Mouse (Mus musculus) liver, embryonic 12.5 days (tissue): ENCODE measurements around the gene Phactr4. TPM values are rescaled to one million over a fixed set of nuclear protein-coding genes. Genes with fewer than 3 reads are reported as not detected.

Experiments used
- ATAC-seq: fragments of 200-750 bp; cut with Nextera tagmentation; 2 replicates; pipeline ENCODE4 v1.8.0; 2017; ENCODE audit warnings: moderate number of reproducible peaks, mild to moderate bottlenecking, moderate library complexity
- H3K27ac ChIP-seq: fragments of 300-500 bp; sonication (generic); 2 replicates; pipeline ENCODE4 v1.5.1; 2016; ENCODE audit warnings: mild to moderate bottlenecking
- H3K27me3 ChIP-seq: fragments of 300-500 bp; sonication (generic); replicated peaks from 2 replicates; pipeline ENCODE4 v1.6.1; 2016; ENCODE audit warnings: mild to moderate bottlenecking, moderate library complexity
- H3K36me3 ChIP-seq: fragments of 300-500 bp; sonication (generic); 2 replicates; pipeline ENCODE4 v1.6.1; 2016; ENCODE audit warnings: mild to moderate bottlenecking, moderate library complexity
- H3K4me1 ChIP-seq: fragments of 300-500 bp; sonication (generic); 2 replicates; pipeline ENCODE4 v1.6.1; 2016
- H3K4me2 ChIP-seq: fragments of 300-500 bp; sonication (generic); 2 replicates; pipeline ENCODE4 v1.6.1; 2016; ENCODE audit warnings: mild to moderate bottlenecking, moderate library complexity
- H3K4me3 ChIP-seq: fragments of 300-500 bp; sonication (generic); 2 replicates; pipeline ENCODE4 v1.5.1; 2016; ENCODE audit warnings: mild to moderate bottlenecking, moderate library complexity
- H3K9ac ChIP-seq: fragments of 300-500 bp; sonication (generic); 2 replicates; pipeline ENCODE4 v1.6.1; 2016; ENCODE audit warnings: mild to moderate bottlenecking, moderate library complexity
- H3K9me3 ChIP-seq: fragments of 300-500 bp; sonication (generic); replicated peaks from 2 replicates; pipeline ENCODE4 v1.6.1; 2016; ENCODE audit warnings: mild to moderate bottlenecking, moderate library complexity
- WGBS: fragments of 180-500 bp; shearing (Covaris S2); methylation state at CpG from one replicate; pipeline ENCODE4 v1.1.7; 2016; ENCODE audit not compliant: insufficient replicate concordance; 5-methylcytosine and 5-hydroxymethylcytosine counted together
- polyA plus RNA-seq: library from polyadenylated mRNA; unstranded; fragments of >200 nt; fragmentation: Nextera tagmentation; extraction: Ambion mirVana; gene quantifications from 2 replicates; pipeline ENCODE4 v1.2.1, GENCODE M21; 2016

Phactr4 gene
- polyA plus RNA-seq, 1 experiment from 2014 or later: 14.5 TPM

GRCm38 (mm10) chr4:132359510-132359909 lies 62.8 kb downstream of the Phactr4 start:
- Histone ChIP-seq H3K27me3 (no peaks in the 10 kb centered on the region), H3K4me1 (peaks cover 26% of the 10 kb centered on the region), H3K9ac (no peak overlapping the region), H3K4me3 (no peak overlapping the region), H3K4me2 (no peak overlapping the region), H3K27ac (no peak overlapping the region), H3K36me3 (peaks cover 79% of the 10 kb centered on the region), H3K9me3 (no peaks in the 10 kb centered on the region)
- ATAC-seq: no peak
- 87% methylated on average over 4 of the region's 4 CpGs for WGBS

- Histone ChIP-seq H3K4me3 (peak overlapping the region; percentile 19), H3K27me3 (no peaks in the 10 kb centered on the region), H3K4me1 (peaks cover 47% of the 10 kb centered on the region), H3K4me2 (peak overlapping the region; percentile 59), H3K27ac (peak overlapping the region; percentile 77), H3K9ac (peak overlapping the region; percentile 53), H3K36me3 (peaks cover 65% of the 10 kb centered on the region), H3K9me3 (no peaks in the 10 kb centered on the region)
- WGBS: 27% methylated on average over 12 of the region's 12 CpGs
- peak; percentile 88 for ATAC-seq
These were observed 66.1 kb downstream of the Phactr4 start for GRCm38 (mm10) chr4:132356170-132356569.

- no peak overlapping the region for H3K9ac ChIP-seq
- no peaks in the 10 kb centered on the region for H3K9me3 ChIP-seq
- no peak for ATAC-seq
- no peak overlapping the region for H3K4me3 ChIP-seq
- peak overlapping the region; percentile 77 for H3K27ac ChIP-seq
- 80% methylated on average over 3 of the region's 3 CpGs for WGBS
- H3K4me1 ChIP-seq: peaks cover 55% of the 10 kb centered on the region
- H3K36me3 ChIP-seq: peaks cover 65% of the 10 kb centered on the region
- H3K27me3 ChIP-seq: no peaks in the 10 kb centered on the region
- H3K4me2 ChIP-seq: no peak overlapping the region
These were observed 66.9 kb downstream of the Phactr4 start for GRCm38 (mm10) chr4:132355403-132355802.

GRCm38 (mm10) chr4:132354571-132354970 lies 67.7 kb downstream of the Phactr4 start:
- H3K9ac ChIP-seq: no peak overlapping the region
- H3K27ac ChIP-seq: peak overlapping the region; percentile 97
- H3K27me3 ChIP-seq: no peaks in the 10 kb centered on the region
- H3K9me3 ChIP-seq: no peaks in the 10 kb centered on the region
- ATAC-seq: no peak
- peaks cover 56% of the 10 kb centered on the region for H3K4me1 ChIP-seq
- no peak overlapping the region for H3K4me3 ChIP-seq
- peaks cover 64% of the 10 kb centered on the region for H3K36me3 ChIP-seq
- 76% methylated on average over 4 of the region's 4 CpGs for WGBS
- peak overlapping the region; percentile 82; the same call in 1 of the 2 replicates for H3K4me2 ChIP-seq

GRCm38 (mm10) chr4:132353481-132353885 lies 68.8 kb downstream of the Phactr4 start, which contains the start of gene Rcc1:
Gene Rcc1, minus strand, starts transcription at chr4:132353605.
- H3K27ac ChIP-seq: peak within 1 kb of the TSS; percentile 97
- H3K9ac ChIP-seq: peak within 1 kb of the TSS; percentile 94
- H3K9me3 ChIP-seq: no peaks in the 10 kb centered on the region
- ATAC-seq: peak; percentile 80
- WGBS: 2% methylated on average over 31 of the region's 31 CpGs
- peaks cover 56% of the 10 kb centered on the region for H3K4me1 ChIP-seq
- no peaks in the 10 kb centered on the region for H3K27me3 ChIP-seq
- H3K4me2 ChIP-seq: peak within 1 kb of the TSS; percentile 82
- H3K4me3 ChIP-seq: peak within 1 kb of the TSS; percentile 78
- peaks cover 54% of the 10 kb centered on the region for H3K36me3 ChIP-seq

- no peaks in the 10 kb centered on the region for H3K27me3 ChIP-seq
- H3K9me3 ChIP-seq: no peaks in the 10 kb centered on the region
- 0% methylated on average over 14 of the region's 14 CpGs for WGBS
- peak overlapping the region; percentile 97 for H3K27ac ChIP-seq
- H3K9ac ChIP-seq: peak overlapping the region; percentile 94
- no peak for ATAC-seq
- peak overlapping the region; percentile 82 for H3K4me2 ChIP-seq
- H3K36me3 ChIP-seq: peaks cover 48% of the 10 kb centered on the region
- peak overlapping the region; percentile 78 for H3K4me3 ChIP-seq
- H3K4me1 ChIP-seq: peaks cover 56% of the 10 kb centered on the region
These were observed 69.5 kb downstream of the Phactr4 start for GRCm38 (mm10) chr4:132352739-132353138.

- Histone ChIP-seq H3K4me2 (peak overlapping the region; percentile 82), H3K4me3 (peak overlapping the region; percentile 78), H3K27ac (peak overlapping the region; percentile 97), H3K9ac (peak overlapping the region; percentile 94), H3K4me1 (peaks cover 49% of the 10 kb centered on the region), H3K27me3 (no peaks in the 10 kb centered on the region), H3K9me3 (no peaks in the 10 kb centered on the region), H3K36me3 (peaks cover 36% of the 10 kb centered on the region)
- no peak for ATAC-seq
- 8% methylated on average over 1 of the region's 1 CpGs for WGBS
These were observed 70.9 kb downstream of the Phactr4 start for GRCm38 (mm10) chr4:132351401-132351800.

GRCm38 (mm10) chr4:132350854-132351253 lies 71.4 kb downstream of the Phactr4 start:
- WGBS: 40% methylated on average over 3 of the region's 3 CpGs
- Histone ChIP-seq H3K27me3 (no peaks in the 10 kb centered on the region), H3K27ac (peak overlapping the region; percentile 97), H3K36me3 (peaks cover 32% of the 10 kb centered on the region), H3K4me3 (peak overlapping the region; percentile 78; the same call in 1 of the 2 replicates), H3K4me2 (peak overlapping the region; percentile 82), H3K4me1 (peaks cover 49% of the 10 kb centered on the region), H3K9ac (peak overlapping the region; percentile 94; the same call in 1 of the 2 replicates), H3K9me3 (no peaks in the 10 kb centered on the region)
- peak; percentile 13; the same call in 1 of the 2 replicates for ATAC-seq

- 0 out of 2 replicates have a peak overlapping the region, but pooled peaks have one; percentile 82 for H3K4me2 ChIP-seq
- 25% methylated on average over 2 of the region's 2 CpGs for WGBS
- H3K27me3 ChIP-seq: no peaks in the 10 kb centered on the region
- H3K9ac ChIP-seq: no peak overlapping the region
- peaks cover 45% of the 10 kb centered on the region for H3K4me1 ChIP-seq
- H3K4me3 ChIP-seq: no peak overlapping the region
- peak overlapping the region; percentile 97 for H3K27ac ChIP-seq
- H3K9me3 ChIP-seq: no peaks in the 10 kb centered on the region
- peaks cover 32% of the 10 kb centered on the region for H3K36me3 ChIP-seq
- ATAC-seq: peak; percentile 22
These were observed 72.1 kb downstream of the Phactr4 start for GRCm38 (mm10) chr4:132350123-132350740.

GRCm38 (mm10) chr4:132349495-132350122 lies 72.7 kb downstream of the Phactr4 start:
- Histone ChIP-seq H3K9ac (no peak overlapping the region), H3K4me2 (no peak overlapping the region), H3K4me3 (no peak overlapping the region), H3K4me1 (peaks cover 43% of the 10 kb centered on the region), H3K36me3 (peaks cover 32% of the 10 kb centered on the region), H3K9me3 (no peaks in the 10 kb centered on the region), H3K27ac (peak overlapping the region; percentile 97), H3K27me3 (no peaks in the 10 kb centered on the region)
- no peak for ATAC-seq
- WGBS: 43% methylated on average over 3 of the region's 3 CpGs

- no peaks in the 10 kb centered on the region for H3K27me3 ChIP-seq
- no peak overlapping the region for H3K4me2 ChIP-seq
- H3K36me3 ChIP-seq: peaks cover 34% of the 10 kb centered on the region
- 0 out of 2 replicates have a peak overlapping the region, but pooled peaks have one; percentile 47 for H3K27ac ChIP-seq
- peaks cover 55% of the 10 kb centered on the region for H3K4me1 ChIP-seq
- H3K9me3 ChIP-seq: no peaks in the 10 kb centered on the region
- H3K9ac ChIP-seq: no peak overlapping the region
- 40% methylated on average over 3 of the region's 3 CpGs for WGBS
- ATAC-seq: no peak
- no peak overlapping the region for H3K4me3 ChIP-seq
These were observed 75.6 kb downstream of the Phactr4 start for GRCm38 (mm10) chr4:132346661-132347060.

GRCm38 (mm10) chr4:132346261-132346660 lies 76.0 kb downstream of the Phactr4 start:
- H3K4me1 ChIP-seq: peaks cover 55% of the 10 kb centered on the region
- H3K4me3 ChIP-seq: no peak overlapping the region
- H3K27ac ChIP-seq: peak overlapping the region; percentile 47; the same call in 1 of the 2 replicates
- no peaks in the 10 kb centered on the region for H3K9me3 ChIP-seq
- H3K36me3 ChIP-seq: peaks cover 34% of the 10 kb centered on the region
- WGBS: 76% methylated on average over 4 of the region's 4 CpGs
- H3K9ac ChIP-seq: 0 out of 2 replicates have a peak overlapping the region, but pooled peaks have one; percentile 2
- H3K4me2 ChIP-seq: peak overlapping the region; percentile 95; the same call in 1 of the 2 replicates
- no peaks in the 10 kb centered on the region for H3K27me3 ChIP-seq
- no peak for ATAC-seq
